In genomic region chr14:120292617-120293195, GRCm38 (mm10) we compare ENCODE assay signal across 15 mouse cellular contexts. TPM values are rescaled to one million over a fixed set of nuclear protein-coding genes. Genes with fewer than 3 reads are reported as not detected.
DNase-seq lines count a peak whose midpoint lies in the region; ATAC-seq and TF ChIP-seq lines count a peak whose summit lies in the region.
"Had no signal": no experiment of that assay in that cellular context is flagged by ENCODE, and none has a peak within 500 bp of the region (broad histone marks: within the 10 kb centered on the region; RNA-seq: fewer than 3 reads in every experiment).

No protein-coding gene starts in this region.

- intact Hi-C loops in heart, postnatal 14 days (cut with DNase I), result no loop called here

- peaks cover 76% of the 10 kb centered on the region for H3K4me1 ChIP-seq in heart, embryonic 11.5 days (ENCODE audit: control insufficient read depth, insufficient read depth, low read length)
- H3K4me1 ChIP-seq in midbrain, embryonic 12.5 days, result peaks cover 27% of the 10 kb centered on the region
- H3K4me1 ChIP-seq in midbrain, embryonic 14.5 days (ENCODE audit: control insufficient read depth, insufficient read depth, low read length), result no peaks in the 10 kb centered on the region
- H3K4me1 ChIP-seq in stomach, postnatal 0 days (replicated peaks; ENCODE audit: control insufficient read depth, insufficient read depth), result peaks cover 15% of the 10 kb centered on the region

- no peaks in the 10 kb centered on the region; the same call in 1 of the 2 replicates for H3K36me3 ChIP-seq in heart, embryonic 11.5 days (ENCODE audit: control insufficient read depth, insufficient read depth, low read length)
- H3K36me3 ChIP-seq in midbrain, embryonic 12.5 days, result peaks cover 3% of the 10 kb centered on the region; the same call in 1 of the 2 replicates
- H3K36me3 ChIP-seq in midbrain, embryonic 14.5 days (ENCODE audit: control insufficient read depth, insufficient read depth, low read length), result no peaks in the 10 kb centered on the region
- no peaks in the 10 kb centered on the region for H3K36me3 ChIP-seq in stomach, postnatal 0 days (ENCODE audit: control insufficient read depth, insufficient read depth, low read length)
- H3K36me3 ChIP-seq: forebrain, embryonic 15.5 days had no signal

- no peaks in the 10 kb centered on the region for H3K27me3 ChIP-seq in heart, embryonic 11.5 days (ENCODE audit: control insufficient read depth, insufficient read depth, low read length)
- no peaks in the 10 kb centered on the region for H3K27me3 ChIP-seq in midbrain, embryonic 12.5 days
- H3K27me3 ChIP-seq in midbrain, embryonic 14.5 days (ENCODE audit: control insufficient read depth, insufficient read depth, low read length), result no peaks in the 10 kb centered on the region
- no peaks in the 10 kb centered on the region for H3K27me3 ChIP-seq in stomach, postnatal 0 days (ENCODE audit: control insufficient read depth, insufficient read depth, low read length)
- H3K27me3 ChIP-seq: forebrain, embryonic 15.5 days had no signal

- H3K9me3 ChIP-seq in heart, embryonic 11.5 days (replicated peaks; ENCODE audit: control insufficient read depth, low read length), result no peaks in the 10 kb centered on the region
- no peaks in the 10 kb centered on the region for H3K9me3 ChIP-seq in midbrain, embryonic 12.5 days
- no peaks in the 10 kb centered on the region for H3K9me3 ChIP-seq in midbrain, embryonic 14.5 days (ENCODE audit: control insufficient read depth, low read length)
- no peaks in the 10 kb centered on the region for H3K9me3 ChIP-seq in stomach, postnatal 0 days (ENCODE audit: control insufficient read depth, low read length)
- H3K9me3 ChIP-seq: forebrain, embryonic 15.5 days had no signal

- no peak for ATAC-seq in heart, embryonic 11.5 days (replicated peaks; ENCODE audit: insufficient number of reproducible peaks, low FRiP score, low TSS enrichment)
- ATAC-seq in midbrain, embryonic 12.5 days (ENCODE audit: low FRiP score, low read depth), result 0 out of 2 replicates have a peak, but pooled peaks have one; percentile 41
- ATAC-seq in midbrain, embryonic 14.5 days (ENCODE audit: low FRiP score, low TSS enrichment), result no peak
- peak; percentile 24 for ATAC-seq in inflammation-experienced regulatory T-cells, adult 6 months
- peak; percentile 64 for ATAC-seq in stomach, postnatal 0 days (ENCODE audit: low FRiP score, low TSS enrichment)
- ATAC-seq: CD4-positive, CD25-positive, alpha-beta regulatory T cell, adult 4 months; forebrain, embryonic 15.5 days; hindbrain, postnatal 0 days; liver, postnatal 0 days had no signal

- TF ChIP-seq CTCF in stomach, postnatal 0 days (IDR thresholded peaks at IDR 0.05; ENCODE audit: low read depth), result no peak

- peak overlapping the region; percentile 28; the same call in 1 of the 2 replicates for H3K9ac ChIP-seq in heart, embryonic 11.5 days (ENCODE audit: low read depth, low read length)
- H3K9ac ChIP-seq in midbrain, embryonic 12.5 days (replicated peaks), result no peak overlapping the region
- H3K9ac ChIP-seq in midbrain, embryonic 14.5 days (replicated peaks; ENCODE audit: low read length), result no peak overlapping the region
- no peak overlapping the region for H3K9ac ChIP-seq in stomach, postnatal 0 days (ENCODE audit: low read length)
- H3K9ac ChIP-seq: forebrain, embryonic 15.5 days; liver, postnatal 0 days had no signal

- no peak overlapping the region for H3K4me2 ChIP-seq in heart, embryonic 11.5 days
- H3K4me2 ChIP-seq in midbrain, embryonic 12.5 days (replicated peaks), result no peak overlapping the region
- H3K4me2 ChIP-seq in midbrain, embryonic 14.5 days (ENCODE audit: low read length), result no peak overlapping the region
- H3K4me2 ChIP-seq in stomach, postnatal 0 days (replicated peaks; ENCODE audit: low read depth), result no peak overlapping the region
- H3K4me2 ChIP-seq: forebrain, embryonic 15.5 days had no signal

- peak overlapping the region; percentile 84 for H3K27ac ChIP-seq in heart, embryonic 11.5 days (ENCODE audit: low read depth, low read length)
- no peak overlapping the region for H3K27ac ChIP-seq in midbrain, embryonic 12.5 days (replicated peaks)
- H3K27ac ChIP-seq in midbrain, embryonic 14.5 days (replicated peaks; ENCODE audit: low read depth, low read length), result no peak overlapping the region
- peak overlapping the region; percentile 76 for H3K27ac ChIP-seq in stomach, postnatal 0 days (replicated peaks)
- H3K27ac ChIP-seq: forebrain, embryonic 15.5 days; hindbrain, postnatal 0 days had no signal

- H3K4me3 ChIP-seq in heart, embryonic 11.5 days (ENCODE audit: low read depth, low read length), result no peak overlapping the region
- no peak overlapping the region for H3K4me3 ChIP-seq in midbrain, embryonic 12.5 days
- no peak overlapping the region for H3K4me3 ChIP-seq in midbrain, embryonic 14.5 days (replicated peaks; ENCODE audit: low read depth, low read length)
- H3K4me3 ChIP-seq in stomach, postnatal 0 days (ENCODE audit: low read depth, low read length), result no peak overlapping the region
- H3K4me3 ChIP-seq: forebrain, embryonic 15.5 days had no signal

- DNase-seq in heart, postnatal 14 days, result no peak
- no peak for DNase-seq in midbrain, embryonic 14.5 days
- DNase-seq in stomach, postnatal 0 days (ENCODE audit: low spot score), result no peak
- no peak for DNase-seq in adrenal gland, postnatal 25 days
- DNase-seq in thymus, adult 18-20 months, result no peak
- DNase-seq: adrenal gland, adult 8-10 months; cerebellum, adult 11-12 months; embryo, embryonic 11 days; liver, postnatal 0 days had no signal

- WGBS in heart, embryonic 11.5 days (ENCODE audit: insufficient replicate concordance), result 49% methylated on average over 6 of the region's 6 CpGs
- 70% methylated on average over 6 of the region's 6 CpGs for WGBS in midbrain, embryonic 12.5 days
- WGBS in midbrain, embryonic 14.5 days, result 61% methylated on average over 6 of the region's 6 CpGs
- 32% methylated on average over 6 of the region's 6 CpGs for WGBS in stomach, postnatal 0 days

- TF ChIP-seq EP300 in stomach, postnatal 0 days (optimal IDR thresholded peaks at IDR 0.05), result no peak

RNA-seq across cellular contexts. Expression of gene Mbnl2, which starts 17.2 kb away (rescaled TPM):
- polyA plus RNA-seq in heart, embryonic 11.5 days (2014; fragmentation: Nextera tagmentation; extraction: Ambion mirVana), result 107 and 126 TPM in 2 replicates
- 100 to 1,000 TPM; 237 to 252 TPM for total RNA-seq in heart, postnatal 14 days (2021)
- polyA plus RNA-seq in midbrain, embryonic 12.5 days (2016; fragmentation: Nextera tagmentation; extraction: Ambion mirVana), result 30.6 and 39.8 TPM in 2 replicates
- 13.0 and 22.5 TPM in 2 replicates for polyA plus RNA-seq in midbrain, embryonic 14.5 days (2014; fragmentation: Nextera tagmentation; extraction: Ambion mirVana)
- 10 to 100 TPM; 42.4 to 57.5 (median 51.7) TPM for polyA plus RNA-seq in inflammation-experienced regulatory T-cells, adult 6 months (2017; shearing (Covaris generic))
- 101 and 104 TPM in 2 replicates for polyA plus RNA-seq in stomach, postnatal 0 days (2015; fragmentation: Nextera tagmentation; extraction: Ambion mirVana)
- total RNA-seq in adrenal gland, postnatal 25 days (2021), result 202 and 226 TPM in 2 replicates

Comparison
In these comparisons a context has a peak if more than half of its experiments do, and no peak if none do; other contexts are left out.
1. ATAC-seq: peak in midbrain, embryonic 12.5 days (single experiment), inflammation-experienced regulatory T-cells, adult 6 months (single experiment) and stomach, postnatal 0 days (single experiment); none in heart, embryonic 11.5 days (single experiment) and midbrain, embryonic 14.5 days (single experiment).
2. H3K27ac ChIP-seq: peak in heart, embryonic 11.5 days (single experiment) and stomach, postnatal 0 days (single experiment); none in midbrain, embryonic 12.5 days (single experiment) and midbrain, embryonic 14.5 days (single experiment).